Mouse (Mus musculus): ENCODE results near the gene Amer1. TPM values are rescaled to one million over a fixed set of nuclear protein-coding genes. Genes with fewer than 3 reads are reported as not detected.
A peak's percentile ranks its signal among the peaks of the same experiment; 100 is the strongest.

Amer1 gene
- polyA plus RNA-seq (2014; fragmentation: Nextera tagmentation; extraction: Ambion mirVana), result 11.4 and 11.9 TPM in 2 replicates

DNA sequence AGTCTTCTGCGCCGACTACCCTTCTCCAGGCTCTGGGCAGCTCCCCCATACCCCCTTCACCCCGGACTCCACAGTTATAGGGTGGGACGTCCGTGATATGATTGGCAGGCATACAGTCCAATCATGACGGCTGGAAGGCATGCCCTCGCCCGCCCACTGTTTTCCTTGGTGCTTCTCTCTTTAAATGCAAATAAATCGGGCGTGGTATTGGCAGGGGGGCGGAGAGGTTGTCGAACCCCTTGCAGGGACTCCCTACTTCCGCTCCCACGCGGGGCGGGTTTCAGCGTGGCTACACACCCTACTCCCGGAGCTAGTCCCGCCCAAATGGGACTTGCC lies at the start of gene Amer1:
Gene Amer1 (minus strand): TSS at position 97 of the 336 bp plus-strand sequence.
- peak within 1 kb of the TSS; percentile 75 for H3K9ac ChIP-seq
- no peaks in the 10 kb centered on the region for H3K9me3 ChIP-seq (ENCODE audit: control insufficient read depth, low read length)
- H3K36me3 ChIP-seq (replicated peaks; ENCODE audit: control insufficient read depth, insufficient read depth), result no peaks in the 10 kb centered on the region
- peaks cover 17% of the 10 kb centered on the region; the same call in 1 of the 2 replicates for H3K4me1 ChIP-seq (replicated peaks; ENCODE audit: control insufficient read depth, insufficient read depth, low read length)
- H3K27ac ChIP-seq, result peak within 1 kb of the TSS; percentile 83
- WGBS, result 6% methylated on average over 19 of the region's 19 CpGs
- DNase-seq (ENCODE audit: low spot score) (peak; percentile 82), ATAC-seq (ENCODE audit: low FRiP score) (peak; percentile 98)
- peak within 1 kb of the TSS; percentile 65 for H3K4me2 ChIP-seq (replicated peaks)
- H3K4me3 ChIP-seq (replicated peaks; ENCODE audit: low read length), result peak within 1 kb of the TSS; percentile 61
- no peaks in the 10 kb centered on the region for H3K27me3 ChIP-seq (ENCODE audit: control insufficient read depth, insufficient read depth, low read length)

DNA sequence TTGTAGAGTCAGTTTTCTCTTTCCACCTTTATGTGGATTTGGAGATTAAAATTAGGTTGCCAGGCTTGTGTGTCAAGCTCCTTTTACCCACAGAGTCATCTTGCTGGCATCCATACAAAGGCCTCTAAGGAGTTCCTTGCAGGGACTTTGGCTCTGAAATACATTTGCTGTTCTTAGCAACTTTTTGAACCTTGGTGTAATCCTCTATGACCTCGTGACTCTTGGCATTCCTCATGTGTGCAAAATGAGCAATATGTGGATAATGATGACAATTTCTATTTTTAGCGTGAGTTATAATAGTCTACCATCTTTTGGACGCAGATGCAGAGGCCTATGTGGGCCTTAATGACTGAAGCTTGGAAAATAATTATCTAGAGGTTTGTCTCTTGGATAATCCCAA lies 12.5 kb upstream of the Amer1 start:
- no peaks in the 10 kb centered on the region for H3K36me3 ChIP-seq (replicated peaks; ENCODE audit: control insufficient read depth, insufficient read depth)
- ATAC-seq (ENCODE audit: low FRiP score), result no peak

DNA sequence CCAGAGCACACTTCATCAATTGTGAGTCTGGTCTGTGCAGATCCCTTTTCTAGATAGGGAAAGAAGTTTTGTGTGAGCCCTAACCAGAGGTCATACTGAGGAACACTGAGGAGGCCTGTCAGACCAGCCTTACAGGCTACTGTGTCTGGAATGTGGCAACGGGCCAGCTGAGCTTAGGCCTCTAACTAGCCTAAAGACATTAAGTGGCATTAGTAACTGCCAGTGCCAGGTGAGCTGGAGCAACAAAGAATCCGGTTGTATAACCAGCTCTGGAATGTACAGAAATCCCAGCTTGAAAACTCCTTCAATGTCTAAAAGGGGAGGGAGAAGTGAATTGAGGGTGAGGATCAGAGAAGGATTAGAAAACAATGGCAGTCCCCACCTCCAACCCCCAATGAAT lies 1.2 kb upstream of the Amer1 start:
- no peaks in the 10 kb centered on the region for H3K36me3 ChIP-seq (replicated peaks; ENCODE audit: control insufficient read depth, insufficient read depth)
- H3K9ac ChIP-seq, result no peak overlapping the region
- WGBS, result 81% methylated on average over 2 of the region's 2 CpGs
- DNase-seq (ENCODE audit: low spot score) (no peak), ATAC-seq (ENCODE audit: low FRiP score) (no peak)
- H3K4me3 ChIP-seq (replicated peaks; ENCODE audit: low read length), result no peak overlapping the region
- H3K27me3 ChIP-seq (ENCODE audit: control insufficient read depth, insufficient read depth, low read length), result no peaks in the 10 kb centered on the region
- H3K9me3 ChIP-seq (ENCODE audit: control insufficient read depth, low read length), result no peaks in the 10 kb centered on the region
- H3K4me2 ChIP-seq (replicated peaks), result no peak overlapping the region
- no peak overlapping the region for H3K27ac ChIP-seq
- peaks cover 17% of the 10 kb centered on the region; the same call in 1 of the 2 replicates for H3K4me1 ChIP-seq (replicated peaks; ENCODE audit: control insufficient read depth, insufficient read depth, low read length)

More for the DNA sequence above, 12.5 kb upstream of the Amer1 start:
- H3K27me3 ChIP-seq (ENCODE audit: control insufficient read depth, insufficient read depth, low read length), result no peaks in the 10 kb centered on the region
- 75% methylated on average over 3 of the region's 3 CpGs for WGBS
- H3K4me1 ChIP-seq (replicated peaks; ENCODE audit: control insufficient read depth, insufficient read depth, low read length), result no peaks in the 10 kb centered on the region
- no peak for DNase-seq (ENCODE audit: low spot score)
- H3K9me3 ChIP-seq (ENCODE audit: control insufficient read depth, low read length), result no peaks in the 10 kb centered on the region
- H3K27ac ChIP-seq, result no peak overlapping the region
- H3K9ac ChIP-seq, result no peak overlapping the region
- H3K4me3 ChIP-seq (replicated peaks; ENCODE audit: low read length), result no peak overlapping the region
- H3K4me2 ChIP-seq (replicated peaks), result no peak overlapping the region

DNA sequence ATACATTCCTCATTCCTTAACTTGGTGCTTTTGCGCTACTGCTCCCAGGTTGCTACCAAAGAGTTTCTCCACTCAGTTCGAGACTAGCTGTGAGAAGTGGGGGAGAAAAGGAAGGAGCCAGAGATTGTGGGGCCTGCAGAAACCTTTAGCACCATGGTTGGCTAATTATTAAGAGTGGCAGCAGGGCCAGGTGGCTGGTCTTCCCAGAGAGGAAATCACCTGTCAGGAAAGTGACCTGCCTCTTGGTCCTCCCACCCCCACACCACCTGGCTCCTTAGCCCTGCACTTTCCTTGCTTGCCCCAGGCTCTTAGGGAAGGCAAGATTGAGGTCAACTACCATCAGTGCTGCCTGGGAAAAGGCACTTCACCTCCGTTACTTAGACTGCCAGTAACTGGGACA lies 469 bp upstream of the Amer1 start:
- DNase-seq (ENCODE audit: low spot score) (no peak), ATAC-seq (ENCODE audit: low FRiP score) (no peak)
- peak overlapping the region; percentile 61 for H3K4me3 ChIP-seq (replicated peaks; ENCODE audit: low read length)
- H3K9me3 ChIP-seq (ENCODE audit: control insufficient read depth, low read length), result no peaks in the 10 kb centered on the region
- H3K27ac ChIP-seq, result no peak overlapping the region
- no peaks in the 10 kb centered on the region for H3K27me3 ChIP-seq (ENCODE audit: control insufficient read depth, insufficient read depth, low read length)
- H3K4me2 ChIP-seq (replicated peaks), result peak overlapping the region; percentile 65
- peaks cover 17% of the 10 kb centered on the region; the same call in 1 of the 2 replicates for H3K4me1 ChIP-seq (replicated peaks; ENCODE audit: control insufficient read depth, insufficient read depth, low read length)
- no peak overlapping the region for H3K9ac ChIP-seq
- 31% methylated on average over 3 of the region's 3 CpGs for WGBS
- no peaks in the 10 kb centered on the region for H3K36me3 ChIP-seq (replicated peaks; ENCODE audit: control insufficient read depth, insufficient read depth)

DNA sequence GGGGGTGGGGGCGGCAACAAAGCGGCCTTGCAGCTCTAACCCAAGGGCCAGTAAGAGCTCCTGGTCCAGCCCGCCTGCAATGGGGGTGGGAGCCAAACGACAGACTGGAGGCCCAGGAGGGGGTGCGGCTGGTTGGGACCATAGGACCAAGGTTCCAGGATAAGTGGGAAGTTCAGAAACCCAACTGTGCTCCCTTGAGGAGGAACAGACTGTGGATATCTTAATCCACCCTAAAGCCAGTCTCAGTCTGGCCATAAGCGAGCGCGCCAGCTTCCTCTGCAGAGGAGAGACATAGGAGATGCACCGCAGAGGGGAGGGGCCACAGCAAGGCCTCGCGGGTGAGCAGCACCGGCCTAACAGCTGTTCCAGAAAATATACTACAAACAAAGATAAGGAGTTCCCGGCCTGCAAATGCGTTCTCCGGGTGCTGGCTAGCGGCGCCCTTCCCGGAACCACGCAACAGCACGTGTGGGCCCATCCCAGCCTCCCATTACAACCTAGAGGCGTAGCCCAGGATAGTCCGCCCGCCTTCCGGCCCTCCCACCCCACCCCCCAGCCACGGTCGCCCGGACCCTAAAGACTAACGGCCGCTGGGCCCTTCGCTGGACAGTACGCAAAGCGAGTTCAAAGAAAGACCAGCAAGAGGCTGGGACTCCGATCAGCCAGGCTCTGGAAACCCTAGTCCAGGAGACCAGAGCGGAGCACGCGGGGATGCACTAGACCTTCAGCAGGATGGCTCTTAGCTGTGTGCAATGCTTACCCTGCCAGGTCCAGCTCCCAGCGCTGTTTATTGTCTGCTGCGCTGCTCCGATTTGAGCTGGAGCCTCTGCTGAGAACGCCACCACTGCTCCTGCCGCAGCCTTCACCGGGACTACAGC lies 535 bp downstream of the Amer1 start:
- ATAC-seq (ENCODE audit: low FRiP score), result peak; percentile 89
- DNase-seq (ENCODE audit: low spot score), result peak; percentile 43
- H3K4me2 ChIP-seq (replicated peaks), result peak overlapping the region; percentile 65
- peak overlapping the region; percentile 83 for H3K27ac ChIP-seq
- H3K9me3 ChIP-seq (ENCODE audit: control insufficient read depth, low read length), result no peaks in the 10 kb centered on the region
- peaks cover 17% of the 10 kb centered on the region; the same call in 1 of the 2 replicates for H3K4me1 ChIP-seq (replicated peaks; ENCODE audit: control insufficient read depth, insufficient read depth, low read length)
- H3K36me3 ChIP-seq (replicated peaks; ENCODE audit: control insufficient read depth, insufficient read depth), result no peaks in the 10 kb centered on the region
- 21% methylated on average over 38 of the region's 42 CpGs for WGBS
- peak overlapping the region; percentile 61 for H3K4me3 ChIP-seq (replicated peaks; ENCODE audit: low read length)
- peak overlapping the region; percentile 75 for H3K9ac ChIP-seq
- H3K27me3 ChIP-seq (ENCODE audit: control insufficient read depth, insufficient read depth, low read length), result no peaks in the 10 kb centered on the region

DNA sequence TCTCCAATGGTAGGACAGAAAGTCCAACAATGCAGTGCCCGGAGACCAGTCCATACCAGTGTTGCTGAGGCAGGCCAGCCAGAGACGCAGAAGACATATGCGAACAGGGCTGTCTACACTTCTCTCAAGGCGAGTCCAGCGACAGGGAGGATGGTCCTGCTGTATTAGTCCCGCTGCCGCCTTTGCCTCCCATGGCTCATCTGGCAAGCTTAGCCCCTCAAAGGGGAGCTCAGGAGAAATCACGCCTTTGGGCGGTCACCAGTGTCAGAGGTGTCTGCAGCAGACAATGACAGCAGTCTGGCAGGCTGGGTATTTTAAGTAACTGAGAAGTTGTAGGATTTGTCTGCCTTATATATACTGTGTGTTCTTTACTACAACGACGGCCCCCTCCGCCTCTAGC lies 1.3 kb downstream of the Amer1 start:
- Histone ChIP-seq H3K36me3 (replicated peaks; ENCODE audit: control insufficient read depth, insufficient read depth) (no peaks in the 10 kb centered on the region), H3K4me3 (replicated peaks; ENCODE audit: low read length) (peak overlapping the region; percentile 61), H3K4me2 (replicated peaks) (peak overlapping the region; percentile 65), H3K27ac (peak overlapping the region; percentile 83), H3K9ac (peak overlapping the region; percentile 75), H3K27me3 (ENCODE audit: control insufficient read depth, insufficient read depth, low read length) (no peaks in the 10 kb centered on the region), H3K9me3 (ENCODE audit: control insufficient read depth, low read length) (no peaks in the 10 kb centered on the region), H3K4me1 (replicated peaks; ENCODE audit: control insufficient read depth, insufficient read depth, low read length) (peaks cover 17% of the 10 kb centered on the region; the same call in 1 of the 2 replicates)
- DNase-seq (ENCODE audit: low spot score) (no peak), ATAC-seq (ENCODE audit: low FRiP score) (no peak)
- 24% methylated on average over 12 of the region's 12 CpGs for WGBS

DNA sequence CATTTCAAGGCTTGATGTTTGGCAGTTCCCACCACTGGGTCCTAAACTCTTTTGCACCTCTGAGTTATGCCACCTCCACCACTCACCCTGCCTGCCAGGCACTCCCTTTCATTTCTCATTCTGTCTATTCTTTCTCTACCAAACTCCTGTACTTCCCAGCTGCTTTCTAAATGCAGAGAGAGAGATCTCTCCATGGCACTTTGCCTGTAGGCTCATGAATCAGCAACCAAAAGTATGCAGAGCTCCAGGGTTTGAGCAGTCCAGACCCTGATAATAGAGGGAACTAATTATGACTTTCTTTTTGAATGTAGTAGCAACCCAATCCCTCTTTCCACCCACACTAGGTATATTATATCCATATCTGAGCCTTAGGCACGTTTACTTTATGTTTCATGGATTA lies 2.4 kb downstream of the Amer1 start:
- H3K36me3 ChIP-seq (replicated peaks; ENCODE audit: control insufficient read depth, insufficient read depth), result no peaks in the 10 kb centered on the region
- WGBS, result 46% methylated on average over 1 of the region's 1 CpGs
- ATAC-seq (ENCODE audit: low FRiP score) (no peak), DNase-seq (ENCODE audit: low spot score) (no peak)
- H3K4me3 ChIP-seq (replicated peaks; ENCODE audit: low read length), result no peak overlapping the region
- no peak overlapping the region for H3K27ac ChIP-seq
- no peaks in the 10 kb centered on the region for H3K9me3 ChIP-seq (ENCODE audit: control insufficient read depth, low read length)
- peaks cover 17% of the 10 kb centered on the region; the same call in 1 of the 2 replicates for H3K4me1 ChIP-seq (replicated peaks; ENCODE audit: control insufficient read depth, insufficient read depth, low read length)
- no peaks in the 10 kb centered on the region for H3K27me3 ChIP-seq (ENCODE audit: control insufficient read depth, insufficient read depth, low read length)
- H3K9ac ChIP-seq, result no peak overlapping the region
- peak overlapping the region; percentile 65 for H3K4me2 ChIP-seq (replicated peaks)

DNA sequence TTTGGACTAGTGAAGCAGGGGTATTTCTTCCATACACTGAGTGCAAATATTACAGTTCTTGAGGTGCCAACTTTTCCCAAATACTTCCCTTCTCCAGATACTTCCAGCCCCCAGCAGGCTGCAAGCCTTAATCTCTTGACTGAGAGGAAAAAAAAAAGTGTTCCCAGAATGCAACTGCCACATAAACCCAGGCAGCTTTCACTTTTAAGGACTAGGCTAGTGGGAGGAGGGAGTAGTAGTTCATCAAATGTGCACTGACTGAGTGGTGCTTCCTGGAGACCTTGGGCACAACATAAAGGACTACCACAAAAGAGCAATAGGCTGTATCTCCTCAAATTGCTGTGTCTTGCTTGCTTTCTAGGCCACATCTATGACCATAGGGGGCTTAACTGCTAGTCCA lies 3.4 kb downstream of the Amer1 start:
- DNase-seq (ENCODE audit: low spot score) (no peak), ATAC-seq (ENCODE audit: low FRiP score) (no peak)
- Histone ChIP-seq H3K27ac (no peak overlapping the region), H3K36me3 (replicated peaks; ENCODE audit: control insufficient read depth, insufficient read depth) (no peaks in the 10 kb centered on the region), H3K4me1 (replicated peaks; ENCODE audit: control insufficient read depth, insufficient read depth, low read length) (peaks cover 17% of the 10 kb centered on the region; the same call in 1 of the 2 replicates), H3K4me3 (replicated peaks; ENCODE audit: low read length) (no peak overlapping the region), H3K9ac (no peak overlapping the region), H3K27me3 (ENCODE audit: control insufficient read depth, insufficient read depth, low read length) (no peaks in the 10 kb centered on the region), H3K4me2 (replicated peaks) (no peak overlapping the region), H3K9me3 (ENCODE audit: control insufficient read depth, low read length) (no peaks in the 10 kb centered on the region)

DNA sequence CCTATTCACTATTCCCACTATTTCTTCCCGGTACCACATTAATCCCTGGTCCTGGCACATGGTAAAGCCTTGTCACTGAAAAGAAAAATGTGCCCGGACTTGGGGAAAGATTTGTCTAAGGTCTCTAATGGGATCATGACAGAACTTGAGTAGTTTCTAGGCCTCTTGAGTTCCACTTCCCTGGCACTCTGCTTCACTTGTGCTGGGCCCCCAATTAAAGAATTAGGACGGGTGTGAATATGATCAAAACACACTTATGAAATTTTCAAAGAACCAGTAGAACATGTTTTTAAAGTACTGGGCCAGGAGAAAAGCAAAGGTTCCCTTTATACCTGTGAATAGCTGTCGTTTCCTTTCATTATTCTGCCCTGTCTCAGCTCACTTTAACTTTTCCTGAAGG lies 6.2 kb downstream of the Amer1 start:
- Histone ChIP-seq H3K4me3 (replicated peaks; ENCODE audit: low read length) (no peak overlapping the region), H3K4me2 (replicated peaks) (no peak overlapping the region), H3K9me3 (ENCODE audit: control insufficient read depth, low read length) (no peaks in the 10 kb centered on the region), H3K4me1 (replicated peaks; ENCODE audit: control insufficient read depth, insufficient read depth, low read length) (peaks cover 17% of the 10 kb centered on the region; the same call in 1 of the 2 replicates), H3K27me3 (ENCODE audit: control insufficient read depth, insufficient read depth, low read length) (no peaks in the 10 kb centered on the region), H3K36me3 (replicated peaks; ENCODE audit: control insufficient read depth, insufficient read depth) (no peaks in the 10 kb centered on the region), H3K9ac (no peak overlapping the region), H3K27ac (no peak overlapping the region)
- WGBS, result 91% methylated on average over 4 of the region's 4 CpGs
- ATAC-seq (ENCODE audit: low FRiP score), result no peak
- no peak for DNase-seq (ENCODE audit: low spot score)

All from hindbrain, embryonic 14.5 days (tissue).